Mouse (Mus musculus) stomach, embryonic 15.5 days (tissue): ENCODE data around the gene Wiz. TPM values are rescaled to one million over a fixed set of nuclear protein-coding genes. Genes with fewer than 3 reads are reported as not detected.
A peak's percentile ranks its signal among the peaks of the same experiment; 100 is the strongest.

Experiments used
- ATAC-seq: fragments of 200-750 bp; cut with Nextera tagmentation; 2 replicates; pipeline ENCODE4 v1.8.0; 2017; ENCODE audit warnings: low read depth, moderate number of reproducible peaks, moderate TSS enrichment; ENCODE audit not compliant: insufficient read depth, low FRiP score
- H3K27ac ChIP-seq: fragments of 300-500 bp; sonication (generic); 2 replicates; pipeline ENCODE4 v1.5.1; 2015; ENCODE audit warnings: mild to moderate bottlenecking, inconsistent platforms
- H3K27me3 ChIP-seq: fragments of 300-500 bp; sonication (generic); replicated peaks from 2 replicates; pipeline ENCODE4 v1.6.1; 2015; ENCODE audit warnings: inconsistent platforms
- H3K36me3 ChIP-seq: fragments of 300-500 bp; sonication (generic); 2 replicates; pipeline ENCODE4 v1.6.1; 2015; ENCODE audit warnings: inconsistent platforms
- H3K4me1 ChIP-seq: fragments of 300-500 bp; sonication (generic); 2 replicates; pipeline ENCODE4 v1.6.1; 2015; ENCODE audit warnings: inconsistent platforms
- H3K4me2 ChIP-seq: fragments of 300-500 bp; sonication (generic); 2 replicates; pipeline ENCODE4 v1.6.1; 2015; ENCODE audit warnings: mild to moderate bottlenecking, inconsistent platforms
- H3K4me3 ChIP-seq: fragments of 300-500 bp; sonication (generic); replicated peaks from 2 replicates; pipeline ENCODE4 v1.5.1; 2015; ENCODE audit warnings: inconsistent platforms
- H3K9ac ChIP-seq: fragments of 300-500 bp; sonication (generic); 2 replicates; pipeline ENCODE4 v1.6.1; 2015; ENCODE audit warnings: inconsistent platforms
- H3K9me3 ChIP-seq: fragments of 300-500 bp; sonication (generic); 2 replicates; pipeline ENCODE4 v1.6.1; 2016; ENCODE audit warnings: inconsistent platforms
- WGBS: fragments of 180-500 bp; shearing (Covaris S2); methylation state at CpG from one replicate; pipeline ENCODE4 v1.1.7; 2015; 5-methylcytosine and 5-hydroxymethylcytosine counted together
- polyA plus RNA-seq: library from polyadenylated mRNA; unstranded; fragments of >200 nt; fragmentation: Nextera tagmentation; extraction: Ambion mirVana; gene quantifications from 2 replicates; pipeline ENCODE4 v1.2.1, GENCODE M21; 2015

Wiz gene
- polyA plus RNA-seq, 1 experiment from 2014 or later: 26.2 TPM

GRCm38 (mm10) chr17:32341102-32341501, 48.1 kb downstream of the Wiz start:
- Histone ChIP-seq H3K4me2 (no peak overlapping the region), H3K27ac (no peak overlapping the region), H3K4me1 (no peaks in the 10 kb centered on the region), H3K9ac (no peak overlapping the region), H3K4me3 (no peak overlapping the region), H3K9me3 (no peaks in the 10 kb centered on the region), H3K36me3 (peaks cover 23% of the 10 kb centered on the region; the same call in 1 of the 2 replicates), H3K27me3 (no peaks in the 10 kb centered on the region)
- ATAC-seq: no peak
- 90% methylated on average over 1 of the region's 1 CpGs for WGBS

GRCm38 (mm10) chr17:32340110-32340509, 49.1 kb downstream of the Wiz start:
- Histone ChIP-seq H3K4me1 (no peaks in the 10 kb centered on the region), H3K4me2 (no peak overlapping the region), H3K4me3 (no peak overlapping the region), H3K9me3 (no peaks in the 10 kb centered on the region), H3K27me3 (no peaks in the 10 kb centered on the region), H3K27ac (no peak overlapping the region), H3K9ac (no peak overlapping the region), H3K36me3 (peaks cover 30% of the 10 kb centered on the region; the same call in 1 of the 2 replicates)
- no peak for ATAC-seq
- WGBS: 70% methylated on average over 1 of the region's 1 CpGs

- Histone ChIP-seq H3K27ac (no peak overlapping the region), H3K4me2 (no peak overlapping the region), H3K36me3 (peaks cover 56% of the 10 kb centered on the region), H3K4me1 (no peaks in the 10 kb centered on the region), H3K27me3 (no peaks in the 10 kb centered on the region), H3K9ac (no peak overlapping the region), H3K9me3 (no peaks in the 10 kb centered on the region), H3K4me3 (no peak overlapping the region)
- no peak for ATAC-seq
- 87% methylated on average over 2 of the region's 2 CpGs for WGBS
These were observed 53.4 kb downstream of the Wiz start for GRCm38 (mm10) chr17:32335869-32336268.

DNA sequence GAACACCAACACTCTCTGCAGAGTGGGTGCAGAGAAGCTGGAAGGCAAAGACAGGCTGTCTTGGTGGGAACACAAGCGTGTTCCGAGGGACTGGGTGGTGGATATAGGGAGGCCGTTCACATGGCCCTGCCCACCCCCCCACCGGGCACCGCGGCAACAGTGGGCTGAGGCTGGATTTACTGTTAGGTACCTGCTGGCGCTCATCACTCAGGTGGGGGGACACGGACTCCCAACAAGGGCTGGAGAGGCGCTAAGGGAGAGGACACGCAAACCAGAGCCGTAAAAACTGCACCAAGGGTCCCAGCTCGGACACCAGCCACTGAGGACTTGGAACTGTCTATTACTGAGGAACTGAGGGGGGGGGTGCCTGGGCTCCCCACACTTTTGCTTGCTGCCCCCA, 54.3 kb downstream of the Wiz start:
- 92% methylated on average over 12 of the region's 12 CpGs for WGBS
- Histone ChIP-seq H3K36me3 (peaks cover 56% of the 10 kb centered on the region), H3K4me2 (no peak overlapping the region), H3K27ac (no peak overlapping the region), H3K27me3 (no peaks in the 10 kb centered on the region), H3K9ac (no peak overlapping the region), H3K4me1 (no peaks in the 10 kb centered on the region), H3K9me3 (no peaks in the 10 kb centered on the region), H3K4me3 (no peak overlapping the region)
- no peak for ATAC-seq

GRCm38 (mm10) chr17:32333675-32334303, 55.5 kb downstream of the Wiz start:
- Histone ChIP-seq H3K4me1 (no peaks in the 10 kb centered on the region), H3K9me3 (no peaks in the 10 kb centered on the region), H3K36me3 (peaks cover 56% of the 10 kb centered on the region), H3K27me3 (no peaks in the 10 kb centered on the region), H3K4me3 (no peak overlapping the region), H3K9ac (no peak overlapping the region), H3K4me2 (no peak overlapping the region), H3K27ac (no peak overlapping the region)
- 77% methylated on average over 31 of the region's 31 CpGs for WGBS
- peak; percentile 38; the same call in 1 of the 2 replicates for ATAC-seq

DNA sequence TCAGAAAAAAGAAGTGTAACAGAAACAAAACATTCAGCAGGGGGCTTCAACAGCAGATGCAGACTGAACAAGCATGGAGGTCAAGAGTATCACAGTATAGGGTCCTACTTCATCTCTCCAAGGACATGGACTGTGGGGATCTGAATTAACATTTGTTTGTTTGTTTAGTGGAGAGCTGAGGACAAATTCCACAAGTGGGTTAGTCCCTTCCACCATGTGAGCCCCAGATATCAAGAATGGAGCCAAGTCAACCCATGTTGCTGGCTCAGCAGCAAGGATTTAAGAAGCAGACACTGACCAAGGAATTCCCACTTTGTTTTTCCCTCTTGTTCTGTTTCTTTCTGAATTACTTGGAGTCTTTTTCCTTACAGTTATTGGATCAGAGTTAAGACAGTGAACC, 61.7 kb downstream of the Wiz start:
- Histone ChIP-seq H3K9me3 (no peaks in the 10 kb centered on the region), H3K9ac (no peak overlapping the region), H3K4me1 (no peaks in the 10 kb centered on the region), H3K4me2 (no peak overlapping the region), H3K27me3 (no peaks in the 10 kb centered on the region), H3K27ac (no peak overlapping the region), H3K4me3 (no peak overlapping the region), H3K36me3 (peaks cover 26% of the 10 kb centered on the region)
- ATAC-seq: no peak

GRCm38 (mm10) chr17:32322809-32323208, 66.4 kb downstream of the Wiz start:
- no peak for ATAC-seq
- Histone ChIP-seq H3K27ac (no peak overlapping the region), H3K27me3 (no peaks in the 10 kb centered on the region), H3K36me3 (peaks cover 17% of the 10 kb centered on the region; the same call in 1 of the 2 replicates), H3K9me3 (no peaks in the 10 kb centered on the region), H3K4me1 (peaks cover 18% of the 10 kb centered on the region; the same call in 1 of the 2 replicates), H3K4me2 (no peak overlapping the region), H3K9ac (no peak overlapping the region), H3K4me3 (no peak overlapping the region)
- 78% methylated on average over 1 of the region's 1 CpGs for WGBS

DNA sequence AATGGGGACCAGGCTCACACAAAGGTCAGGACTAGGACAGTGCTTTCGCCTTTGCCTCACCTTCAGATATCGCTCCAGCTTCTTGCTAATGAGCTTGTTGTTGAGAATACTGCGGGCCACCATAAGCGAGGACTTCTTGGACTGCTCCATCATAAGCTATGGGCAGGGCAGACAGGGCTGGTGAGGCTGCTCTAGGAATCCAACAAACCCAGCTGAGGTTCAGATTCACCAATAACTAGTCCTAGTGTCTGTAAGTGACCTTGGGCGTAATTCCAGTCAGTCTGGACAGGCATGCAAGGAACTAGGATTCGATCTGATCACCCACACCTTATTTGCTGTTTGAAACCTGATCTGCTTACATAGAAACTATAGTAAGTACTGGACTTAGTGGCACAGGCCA, 67.4 kb downstream of the Wiz start:
- Histone ChIP-seq H3K4me2 (peak overlapping the region; percentile 81), H3K9ac (peak overlapping the region; percentile 56), H3K4me1 (peaks cover 18% of the 10 kb centered on the region; the same call in 1 of the 2 replicates), H3K9me3 (no peaks in the 10 kb centered on the region), H3K36me3 (peaks cover 20% of the 10 kb centered on the region; the same call in 1 of the 2 replicates), H3K4me3 (peak overlapping the region; percentile 95), H3K27ac (peak overlapping the region; percentile 90), H3K27me3 (no peaks in the 10 kb centered on the region)
- no peak for ATAC-seq
- 14% methylated on average over 6 of the region's 6 CpGs for WGBS

DNA sequence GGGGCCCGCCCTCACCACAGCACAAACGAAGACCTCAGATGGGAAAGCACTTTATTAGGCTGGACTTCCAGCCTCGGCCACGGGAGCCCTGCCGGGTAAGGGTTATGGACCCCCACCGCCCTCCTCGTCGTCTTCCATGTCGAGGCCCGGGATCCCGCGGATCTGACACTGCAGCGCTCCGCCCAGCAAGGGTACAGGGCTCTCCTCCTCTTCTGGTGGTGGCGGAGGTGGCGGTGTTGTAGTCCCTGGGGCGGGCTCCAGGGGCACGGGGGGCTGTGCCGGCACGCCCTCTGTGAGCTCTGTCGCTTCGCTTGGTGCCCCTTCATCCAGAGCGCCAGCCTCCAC, 67.9 kb downstream of the Wiz start:
- Histone ChIP-seq H3K4me3 (peak overlapping the region; percentile 95), H3K9ac (peak overlapping the region; percentile 56), H3K4me2 (peak overlapping the region; percentile 81), H3K36me3 (peaks cover 25% of the 10 kb centered on the region), H3K27ac (peak overlapping the region; percentile 90), H3K4me1 (peaks cover 18% of the 10 kb centered on the region; the same call in 1 of the 2 replicates), H3K9me3 (no peaks in the 10 kb centered on the region), H3K27me3 (no peaks in the 10 kb centered on the region)
- peak; percentile 65 for ATAC-seq
- WGBS: under 1% methylated on average over 23 of the region's 23 CpGs

DNA sequence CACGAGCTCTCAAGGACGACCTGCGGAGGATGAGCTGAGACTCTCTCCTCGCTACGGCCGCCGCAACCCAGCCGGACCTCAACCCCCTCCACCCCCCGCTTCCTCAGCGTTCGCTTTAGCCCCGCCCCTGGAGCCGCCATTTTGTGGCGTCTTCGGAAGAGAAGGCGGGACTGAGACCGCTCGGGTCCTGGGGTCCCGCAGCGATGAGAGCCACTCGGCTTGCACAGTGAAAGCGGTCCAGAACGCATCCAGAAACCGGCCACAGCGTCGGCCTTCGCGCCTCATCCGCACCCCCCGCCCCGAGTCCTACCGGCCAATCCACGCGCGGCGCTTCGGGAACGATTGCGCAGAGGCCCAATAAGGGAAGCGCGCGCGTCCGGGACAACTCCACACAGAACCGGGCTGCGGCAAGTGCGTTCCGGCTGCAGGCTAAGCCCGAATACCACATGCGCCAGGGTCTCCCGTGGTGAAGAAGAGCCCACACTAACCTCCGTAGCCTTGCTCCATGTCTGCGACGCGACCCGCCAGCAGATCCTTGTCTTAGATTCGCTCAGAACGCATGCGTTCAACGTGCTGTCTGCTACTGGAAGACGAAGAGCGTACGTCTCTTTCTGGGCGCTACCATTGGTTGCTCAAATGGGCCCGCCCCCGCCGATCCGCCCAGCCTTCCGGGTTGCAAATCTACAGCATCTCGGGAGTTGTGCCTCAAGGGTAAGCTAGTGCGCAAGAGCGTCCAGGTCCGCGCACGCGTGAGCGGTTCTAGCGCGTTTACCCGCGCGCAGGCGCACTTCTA, 68.4 kb downstream of the Wiz start, which contains the start of gene Akap8:
Gene Akap8 (minus strand): TSS at position 642 of the 793 bp plus-strand sequence.
- peaks cover 18% of the 10 kb centered on the region; the same call in 1 of the 2 replicates for H3K4me1 ChIP-seq
- ATAC-seq: peak; percentile 98
- H3K4me2 ChIP-seq: peak within 1 kb of the TSS; percentile 87
- H3K4me3 ChIP-seq: peak within 1 kb of the TSS; percentile 95
- WGBS: under 1% methylated on average over 83 of the region's 83 CpGs
- H3K36me3 ChIP-seq: peaks cover 30% of the 10 kb centered on the region
- no peaks in the 10 kb centered on the region for H3K9me3 ChIP-seq
- no peaks in the 10 kb centered on the region for H3K27me3 ChIP-seq
- peak within 1 kb of the TSS; percentile 88 for H3K9ac ChIP-seq
- H3K27ac ChIP-seq: peak within 1 kb of the TSS; percentile 96

DNA sequence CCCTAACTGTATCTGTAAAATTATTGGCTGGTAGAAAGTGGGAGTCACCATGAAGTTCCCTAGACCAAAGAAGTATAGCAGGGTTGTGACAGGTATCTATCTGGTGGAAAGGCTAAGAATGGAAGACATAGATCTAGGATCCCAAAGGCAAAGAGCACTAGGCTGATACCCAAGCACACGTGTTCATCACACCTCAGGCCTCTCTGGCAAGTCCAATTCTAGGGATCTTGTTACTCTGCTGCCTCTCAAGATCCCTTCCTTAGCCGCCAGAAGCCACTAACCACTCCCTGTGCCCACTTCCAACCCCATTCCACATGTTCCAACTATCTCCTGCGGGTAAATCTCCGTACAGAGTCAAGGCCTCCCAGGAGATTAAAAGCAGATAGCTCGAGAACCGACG, 69.3 kb downstream of the Wiz start:
- H3K4me1 ChIP-seq: peaks cover 18% of the 10 kb centered on the region; the same call in 1 of the 2 replicates
- ATAC-seq: no peak
- WGBS: 0% methylated on average over 7 of the region's 7 CpGs

DNA sequence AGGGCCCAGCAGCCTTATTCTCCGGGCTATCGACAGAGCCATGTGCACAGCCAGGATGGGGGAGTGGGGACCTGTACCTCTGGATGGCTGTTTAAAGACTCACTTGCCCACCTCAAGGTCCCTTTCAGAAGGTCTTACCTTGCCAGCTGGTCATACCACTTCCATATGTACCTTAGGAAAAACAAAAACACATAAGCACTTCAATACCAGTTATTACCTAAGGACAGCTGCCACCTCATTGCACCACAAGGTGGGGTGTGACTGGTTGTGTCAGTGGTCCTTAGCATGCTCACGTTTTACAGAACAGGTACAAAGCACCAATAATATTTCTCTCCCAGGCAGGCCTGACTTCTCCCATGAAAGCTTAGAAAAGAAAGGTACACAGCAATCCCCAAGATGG, 71.5 kb downstream of the Wiz start:
- H3K27ac ChIP-seq: no peak overlapping the region
- no peak overlapping the region for H3K4me3 ChIP-seq
- H3K4me2 ChIP-seq: no peak overlapping the region
- ATAC-seq: no peak
- no peaks in the 10 kb centered on the region for H3K27me3 ChIP-seq
- H3K36me3 ChIP-seq: peaks cover 50% of the 10 kb centered on the region
- no peak overlapping the region for H3K9ac ChIP-seq
- 80% methylated on average over 3 of the region's 3 CpGs for WGBS
- no peaks in the 10 kb centered on the region for H3K9me3 ChIP-seq
- H3K4me1 ChIP-seq: peaks cover 18% of the 10 kb centered on the region; the same call in 1 of the 2 replicates

More for the DNA sequence above, 69.3 kb downstream of the Wiz start:
- H3K36me3 ChIP-seq: peaks cover 39% of the 10 kb centered on the region
- no peaks in the 10 kb centered on the region for H3K9me3 ChIP-seq
- H3K4me3 ChIP-seq: peak overlapping the region; percentile 95
- H3K27ac ChIP-seq: peak overlapping the region; percentile 96
- H3K4me2 ChIP-seq: peak overlapping the region; percentile 87
- H3K27me3 ChIP-seq: no peaks in the 10 kb centered on the region
- peak overlapping the region; percentile 88 for H3K9ac ChIP-seq
